Mouse (Mus musculus) 3134 (cell line): ENCODE data around the gene Pramef12.
"Not testable (repeated sequence)": the region's sequence is repeated elsewhere in the genome, so short reads cannot be mapped to it uniquely, and the experiment has no call there.

ENCODE experiments used
- DNase-seq: peaks from one replicate; pipeline ENCODE4 v3.0.0-alpha.2; 2011; ENCODE audit warnings: low spot score; ENCODE audit not compliant: insufficient read length; ENCODE audit errors: extremely low read depth

Gene Pramef12

DNA sequence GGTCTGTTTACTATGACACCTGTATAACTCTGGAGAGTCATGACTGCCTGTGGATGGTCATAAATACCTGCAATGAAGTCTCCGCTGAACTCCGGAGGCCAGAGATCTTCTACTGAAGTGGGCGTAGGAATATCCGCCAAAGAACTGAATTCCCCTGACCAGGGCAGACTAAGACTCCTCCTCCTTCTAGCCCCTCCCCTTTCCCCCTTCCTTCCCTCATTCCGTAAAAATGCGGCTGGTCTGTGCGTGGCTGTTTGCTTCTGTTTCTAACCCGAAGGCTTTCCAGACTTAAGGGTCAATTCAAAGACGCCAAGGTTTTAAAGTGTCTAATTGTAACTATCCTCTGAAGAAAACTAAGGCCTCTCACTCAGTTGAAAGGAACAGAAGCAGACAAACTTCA is at the start of gene Pramef12:
Gene Pramef12 (minus strand): TSS at position 175 of the 400 bp plus-strand sequence.
- DNase-seq = no peak

DNA sequence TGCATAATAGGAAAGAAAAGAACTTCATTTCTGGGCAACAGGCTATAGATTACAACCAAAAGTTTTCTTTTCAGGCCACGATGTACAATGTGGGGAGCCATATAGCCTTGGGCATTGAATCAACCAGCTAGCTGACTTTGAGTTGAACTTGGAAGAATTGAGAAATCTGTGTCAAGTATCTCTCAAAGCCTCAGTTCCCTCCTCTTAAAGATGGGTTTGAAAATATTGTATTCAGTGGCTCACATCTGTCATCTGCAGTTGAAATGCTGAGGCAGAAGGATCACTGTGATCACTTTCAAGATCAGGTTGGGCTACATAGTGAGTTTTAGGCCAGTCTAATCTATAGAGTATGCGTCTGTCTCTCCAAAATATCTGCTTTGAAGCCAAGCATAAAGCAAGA is 45.0 kb upstream of the Pramef12 start, which contains the start of gene Gm9944:
Gene Gm9944 (minus strand): TSS at position 101 of the 400 bp plus-strand sequence.
- no peak for DNase-seq

DNA sequence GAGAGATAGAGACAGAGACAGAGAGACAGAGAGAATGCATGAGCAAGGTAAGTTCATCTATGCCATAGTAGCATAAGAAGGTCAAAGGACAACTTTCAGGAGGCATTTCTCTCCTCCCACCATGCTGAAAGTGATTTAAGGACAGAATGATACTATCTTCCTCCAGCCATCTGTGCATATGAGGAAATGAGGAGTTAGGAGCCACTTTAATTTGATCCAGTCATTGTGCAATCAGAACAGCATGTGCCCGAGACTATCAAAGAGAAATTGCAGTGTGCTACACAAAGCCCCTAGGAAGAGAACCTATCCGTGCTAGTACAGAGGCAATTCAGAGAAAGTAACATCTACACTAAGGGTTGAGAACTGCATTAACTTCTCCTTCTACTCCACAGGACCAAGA is 40.3 kb upstream of the Pramef12 start:
- DNase-seq = no peak

DNA sequence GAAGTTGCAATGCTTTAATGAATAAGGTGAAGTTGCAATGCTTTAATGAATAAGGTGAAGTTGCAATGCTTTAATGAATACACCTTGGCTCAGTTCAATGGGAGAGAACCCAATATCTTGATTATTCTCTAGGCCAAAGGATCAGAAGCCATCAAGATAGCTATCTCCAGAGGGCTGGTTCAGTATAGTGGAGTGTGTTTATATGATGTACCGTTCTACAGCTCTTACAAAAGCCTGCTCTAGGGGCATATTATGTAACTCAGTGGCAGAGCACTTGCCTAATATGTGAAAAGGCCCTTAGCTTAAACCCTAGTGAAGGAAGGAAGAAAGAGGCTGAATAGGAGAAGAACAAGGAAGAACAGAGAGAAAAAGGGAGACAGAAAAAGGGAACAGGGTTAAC is 33.3 kb upstream of the Pramef12 start:
- no peak for DNase-seq

- no peak for DNase-seq
Observed at GRCm38 (mm10) chr4:144441095-144441494, 32.8 kb upstream of the Pramef12 start.

DNA sequence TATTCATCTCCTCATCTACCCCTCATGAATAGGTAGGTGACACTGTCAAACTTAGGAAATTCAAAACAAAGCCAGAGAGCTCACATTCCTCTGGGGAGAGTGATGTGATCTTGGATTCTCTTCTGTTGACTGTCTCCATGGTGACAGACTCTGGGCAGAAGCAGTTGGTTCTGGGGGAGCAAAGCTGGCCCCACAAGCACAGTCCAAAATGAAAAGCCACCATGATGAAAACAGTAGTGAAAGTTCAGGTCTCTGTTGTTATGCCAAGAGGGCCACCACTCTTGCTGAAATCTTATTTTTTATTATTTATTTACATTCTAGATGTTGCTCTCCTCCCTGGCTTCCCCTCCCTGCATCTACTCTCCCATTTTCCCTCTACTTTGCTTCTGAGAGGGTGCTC is 30.4 kb upstream of the Pramef12 start, which contains the start of gene 1700012P22Rik:
Gene 1700012P22Rik (minus strand): TSS at position 101 of the 400 bp plus-strand sequence.
- no peak for DNase-seq

DNA sequence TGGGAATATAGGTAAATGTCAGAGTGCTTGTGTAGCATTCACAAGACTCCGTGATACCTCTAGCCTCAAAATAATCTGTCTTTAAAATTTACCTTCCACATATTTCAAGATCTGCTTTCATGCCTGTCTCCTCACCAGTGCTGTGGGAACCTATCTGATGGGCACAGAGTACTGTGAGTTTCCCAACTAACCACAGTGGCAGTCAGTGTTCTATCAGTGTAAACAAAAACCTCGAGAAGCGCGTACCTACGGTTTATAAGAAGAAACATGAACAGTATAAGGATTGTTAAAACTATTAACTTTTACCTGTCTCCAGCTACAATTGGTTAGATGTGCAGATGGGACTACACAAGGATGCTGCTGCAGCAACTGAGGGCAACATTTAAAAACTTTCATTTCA is 25.0 kb upstream of the Pramef12 start:
- no peak for DNase-seq

DNA sequence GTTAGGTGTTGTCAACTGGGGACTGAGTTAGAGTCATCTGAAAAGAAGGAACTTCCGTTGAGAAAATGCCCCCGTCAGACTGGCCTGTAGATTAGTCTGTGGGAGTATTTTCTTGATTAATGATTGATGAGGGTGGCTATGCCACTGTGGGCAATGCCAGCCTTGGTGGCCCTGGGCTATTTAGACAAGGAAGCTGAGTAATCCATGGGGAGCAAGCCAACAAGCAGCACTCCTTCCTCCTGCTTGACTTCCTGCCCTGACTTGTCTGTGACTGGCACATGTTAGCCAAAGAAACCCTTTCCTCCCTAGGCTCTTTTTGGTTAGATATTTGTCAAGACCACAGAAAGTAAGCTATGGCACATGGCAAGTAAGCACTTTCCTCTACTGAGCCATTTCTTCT is 22.5 kb upstream of the Pramef12 start:
- DNase-seq = no peak

DNA sequence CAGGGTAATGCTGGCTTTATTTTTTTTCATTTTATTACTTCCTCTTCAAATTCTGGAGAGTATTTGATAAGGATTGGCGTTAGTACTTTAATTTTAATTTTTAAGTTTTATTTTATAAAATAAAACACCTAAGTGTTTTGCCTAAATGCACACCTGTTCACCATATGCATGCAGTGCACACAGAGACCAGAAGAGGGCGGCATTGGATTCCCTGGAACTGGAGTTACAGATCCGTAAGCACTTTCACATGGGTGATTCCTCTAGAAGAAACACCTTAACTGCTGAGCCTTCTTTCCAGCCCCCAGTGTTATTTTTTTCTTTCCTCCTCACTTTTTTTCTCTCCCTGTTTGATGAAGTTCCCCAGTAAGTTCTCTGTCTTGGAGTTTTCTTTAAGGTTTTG is 20.6 kb upstream of the Pramef12 start:
- DNase-seq = no peak

- no peak for DNase-seq
Observed at GRCm38 (mm10) chr4:144424590-144424989, 16.3 kb upstream of the Pramef12 start.

- no peak for DNase-seq
Observed at GRCm38 (mm10) chr4:144420644-144421043, 12.4 kb upstream of the Pramef12 start.

GRCm38 (mm10) chr4:144406261-144406660 is 2.0 kb downstream of the Pramef12 start:
- no peak for DNase-seq

DNA sequence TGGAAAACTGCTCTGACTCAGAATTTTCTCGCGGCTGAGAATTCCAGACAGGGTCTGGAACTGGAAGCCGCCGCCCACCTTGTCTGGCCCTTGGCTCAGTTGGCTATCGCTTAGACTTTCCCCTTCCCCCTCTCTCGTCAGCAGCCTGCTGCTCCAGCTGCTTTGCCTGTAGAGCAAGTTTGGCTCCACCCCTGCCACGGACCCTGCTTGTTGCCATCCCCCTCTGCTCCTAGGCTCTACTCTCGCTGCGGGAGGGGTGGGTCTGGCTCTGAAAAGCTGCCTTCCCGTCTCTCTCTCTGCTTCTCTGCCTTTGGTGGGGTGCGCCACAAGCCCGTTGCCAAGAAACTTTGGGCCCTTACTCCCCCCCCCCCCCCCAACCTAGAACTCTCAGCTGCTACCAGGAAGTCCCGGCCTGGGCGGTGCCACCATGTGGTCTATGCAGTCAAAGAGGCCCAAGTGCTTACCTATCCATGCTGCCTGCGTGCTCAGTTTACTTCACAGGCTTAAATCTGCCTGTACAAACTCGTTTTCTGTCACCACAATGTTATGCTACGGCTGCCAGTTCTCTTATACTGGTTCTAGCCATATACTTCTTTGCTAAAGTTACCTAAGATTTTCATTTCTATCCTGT is 3.7 kb downstream of the Pramef12 start:
- DNase-seq = no peak

GRCm38 (mm10) chr4:144402712-144403111 is 5.6 kb downstream of the Pramef12 start:
- no peak for DNase-seq

- no peak for DNase-seq
Observed at GRCm38 (mm10) chr4:144396316-144396715, 11.9 kb downstream of the Pramef12 start.

DNA sequence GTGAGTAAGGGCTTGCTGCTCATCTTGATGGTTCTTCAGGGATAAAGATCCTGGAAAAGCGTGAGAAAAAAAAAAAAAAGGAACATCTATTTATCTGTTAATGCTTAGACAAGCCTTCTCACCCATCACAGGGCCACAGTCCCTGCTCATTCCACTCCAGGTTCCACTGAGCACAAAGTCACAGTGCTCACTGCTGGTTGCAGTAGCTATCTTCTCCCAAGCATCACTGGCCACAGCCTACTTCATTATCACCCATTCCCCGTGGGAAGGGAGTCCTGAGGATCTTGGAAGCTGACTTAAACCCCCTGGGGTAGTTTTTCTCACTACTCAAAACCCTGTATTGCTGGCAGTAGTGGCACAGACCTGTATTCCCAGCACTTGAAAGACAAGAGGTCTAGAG is 30.4 kb downstream of the Pramef12 start, which contains the start of gene Pramef20:
Gene Pramef20 (minus strand): TSS at position 23 of the 400 bp plus-strand sequence.
- DNase-seq = no peak

DNA sequence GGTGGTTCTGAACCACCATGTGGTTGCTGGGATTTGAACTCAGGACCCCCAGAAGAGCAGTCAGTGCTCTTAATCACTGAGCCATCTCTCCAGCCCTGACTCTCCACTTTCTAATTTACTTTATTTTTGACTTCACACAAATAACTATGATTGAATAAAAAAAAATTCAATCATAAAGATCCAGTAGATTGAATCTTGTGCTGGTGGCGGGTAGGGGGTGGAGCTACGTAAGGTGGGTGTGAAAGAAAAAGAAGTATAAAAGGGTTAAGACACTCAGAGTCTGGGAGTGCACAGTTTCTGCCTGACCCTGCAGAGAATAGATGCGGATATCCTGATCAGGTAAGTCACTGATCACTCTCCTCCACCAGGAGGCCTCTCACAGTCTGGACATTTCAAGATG is 50.6 kb downstream of the Pramef12 start, which contains the start of gene Gm13119:
Gene Gm13119 (plus strand): TSS at position 301 of the 400 bp plus-strand sequence.
- DNase-seq = not testable (repeated sequence)
